Mouse (Mus musculus) G1E (cell line): ENCODE data around the gene Plcb1.

ENCODE experiments used
- CTCF ChIP-seq: IDR thresholded peaks from 2 replicates; pipeline ENCODE4 v1.5.1; 2012; ENCODE audit warnings: low read depth, low read length, inconsistent platforms, mixed read lengths
- TAL1 ChIP-seq: conservative IDR thresholded peaks from 2 replicates; pipeline ENCODE4 v1.6.1; 2012; ENCODE audit warnings: low read depth, low read length, inconsistent platforms, mixed read lengths

- TF ChIP-seq CTCF (no peak), TAL1 (no peak)
Measured at GRCm38 (mm10) chr2:135010371-135010770, 224.5 kb downstream of the Plcb1 start.
